Mouse (Mus musculus) forebrain, embryonic 10.5 days (tissue): ENCODE measurements around the gene Scamp3. TPM values are rescaled to one million over a fixed set of nuclear protein-coding genes. Genes with fewer than 3 reads are reported as not detected.
A peak's percentile ranks its signal among the peaks of the same experiment; 100 is the strongest.

Experiments
- DNase-seq: peaks from one replicate; pipeline ENCODE4 v3.0.0-alpha.2; 2017; ENCODE audit warnings: low spot score; ENCODE audit errors: extremely low spot score
- H3K27ac ChIP-seq: fragments of 300-500 bp; sonication (generic); 2 replicates; pipeline ENCODE4 v1.5.1; 2016; ENCODE audit warnings: mild to moderate bottlenecking
- H3K27me3 ChIP-seq: fragments of 300-500 bp; sonication (generic); 2 replicates; pipeline ENCODE4 v1.6.1; 2016; ENCODE audit warnings: mild to moderate bottlenecking; ENCODE audit not compliant: poor library complexity, severe bottlenecking
- H3K36me3 ChIP-seq: fragments of 300-500 bp; sonication (generic); replicated peaks from 2 replicates; pipeline ENCODE4 v1.6.1; 2016; ENCODE audit warnings: mild to moderate bottlenecking, moderate library complexity
- H3K4me1 ChIP-seq: fragments of 300-500 bp; sonication (generic); 2 replicates; pipeline ENCODE4 v1.6.1; 2016
- H3K4me3 ChIP-seq: fragments of 300-500 bp; sonication (generic); 2 replicates; pipeline ENCODE4 v1.5.1; 2016; ENCODE audit warnings: mild to moderate bottlenecking, moderate library complexity
- H3K9me3 ChIP-seq: fragments of 300-500 bp; sonication (generic); 2 replicates; pipeline ENCODE4 v1.6.1; 2016; ENCODE audit warnings: mild to moderate bottlenecking, moderate library complexity
- WGBS: fragments of 180-500 bp; shearing (Covaris S2); methylation state at CpG from one replicate; pipeline ENCODE4 v1.1.7; 2016; 5-methylcytosine and 5-hydroxymethylcytosine counted together
- polyA plus RNA-seq: library from polyadenylated mRNA; unstranded; fragments of >200 nt; fragmentation: Nextera tagmentation; extraction: Ambion mirVana; gene quantifications from 2 replicates; pipeline ENCODE4 v1.2.1, GENCODE M21; 2016

Scamp3 gene
- polyA plus RNA-seq, 1 experiment from 2014 or later = 100 TPM

- DNase-seq = peak; percentile 92
- H3K4me1 ChIP-seq = peaks cover 92% of the 10 kb centered on the region
- WGBS = 5% methylated on average over 4 of the region's 4 CpGs
- peaks cover 34% of the 10 kb centered on the region for H3K27me3 ChIP-seq
- H3K9me3 ChIP-seq = no peaks in the 10 kb centered on the region
- peak overlapping the region; percentile 99 for H3K27ac ChIP-seq
- H3K36me3 ChIP-seq = peaks cover 61% of the 10 kb centered on the region
- peak overlapping the region; percentile 91 for H3K4me3 ChIP-seq
These were observed 48.6 kb downstream of the Scamp3 start for GRCm38 (mm10) chr3:89225918-89226317.

- Histone ChIP-seq H3K36me3 (peaks cover 57% of the 10 kb centered on the region), H3K4me3 (peak overlapping the region; percentile 91), H3K4me1 (peaks cover 88% of the 10 kb centered on the region), H3K9me3 (no peaks in the 10 kb centered on the region), H3K27ac (peak overlapping the region; percentile 99), H3K27me3 (peaks cover 36% of the 10 kb centered on the region)
- no peak for DNase-seq
- 6% methylated on average over 11 of the region's 11 CpGs for WGBS
These were observed 49.1 kb downstream of the Scamp3 start for GRCm38 (mm10) chr3:89226361-89226760.

- H3K4me3 ChIP-seq = peak within 1 kb of the TSS; percentile 91
- peaks cover 87% of the 10 kb centered on the region for H3K4me1 ChIP-seq
These were observed 49.6 kb downstream of the Scamp3 start, which contains the start of gene Mtx1 for GRCm38 (mm10) chr3:89226900-89227299. Gene Mtx1 (minus strand): TSS chr3:89227088.

GRCm38 (mm10) chr3:89227307-89228179 is 50.3 kb downstream of the Scamp3 start:
- Histone ChIP-seq H3K27ac (peak overlapping the region; percentile 99), H3K4me3 (peak overlapping the region; percentile 91), H3K9me3 (no peaks in the 10 kb centered on the region), H3K27me3 (peaks cover 43% of the 10 kb centered on the region), H3K36me3 (peaks cover 48% of the 10 kb centered on the region), H3K4me1 (peaks cover 85% of the 10 kb centered on the region)
- DNase-seq = peak; percentile 98
- 1% methylated on average over 41 of the region's 41 CpGs for WGBS

More at GRCm38 (mm10) chr3:89226900-89227299, 49.6 kb downstream of the Scamp3 start, which contains the start of gene Mtx1:
- H3K9me3 ChIP-seq = no peaks in the 10 kb centered on the region
- peak within 1 kb of the TSS; percentile 99 for H3K27ac ChIP-seq
- peaks cover 41% of the 10 kb centered on the region for H3K27me3 ChIP-seq
- whole genome bisulfite sequencing = under 1% methylated on average over 21 of the region's 21 CpGs
- peaks cover 52% of the 10 kb centered on the region for H3K36me3 ChIP-seq
- DNase-seq = no peak

- H3K9me3 ChIP-seq = no peaks in the 10 kb centered on the region
- peaks cover 84% of the 10 kb centered on the region for H3K4me1 ChIP-seq
- DNase-seq = peak; percentile 90
- 1% methylated on average over 20 of the region's 20 CpGs for WGBS
- peak overlapping the region; percentile 91 for H3K4me3 ChIP-seq
- H3K27me3 ChIP-seq = peaks cover 43% of the 10 kb centered on the region
- H3K36me3 ChIP-seq = peaks cover 44% of the 10 kb centered on the region
- H3K27ac ChIP-seq = peak overlapping the region; percentile 99
These were observed 50.9 kb downstream of the Scamp3 start for GRCm38 (mm10) chr3:89228180-89228549.

- H3K4me3 ChIP-seq = peak within 1 kb of the TSS; percentile 91
- H3K9me3 ChIP-seq = no peaks in the 10 kb centered on the region
- no peak for DNase-seq
- 24% methylated on average over 10 of the region's 10 CpGs for WGBS
- peaks cover 43% of the 10 kb centered on the region for H3K27me3 ChIP-seq
- H3K27ac ChIP-seq = peak within 1 kb of the TSS; percentile 99
- H3K36me3 ChIP-seq = peaks cover 43% of the 10 kb centered on the region
- peaks cover 78% of the 10 kb centered on the region for H3K4me1 ChIP-seq
These were observed 51.6 kb downstream of the Scamp3 start, which contains the start of gene Muc1 for GRCm38 (mm10) chr3:89228836-89229235. Gene Muc1 (plus strand): TSS chr3:89229057.

GRCm38 (mm10) chr3:89229276-89229675 is 52.0 kb downstream of the Scamp3 start:
- Histone ChIP-seq H3K4me3 (0 out of 2 replicates have a peak overlapping the region, but pooled peaks have one; percentile 91), H3K36me3 (peaks cover 43% of the 10 kb centered on the region), H3K27me3 (peaks cover 43% of the 10 kb centered on the region), H3K4me1 (peaks cover 73% of the 10 kb centered on the region), H3K9me3 (no peaks in the 10 kb centered on the region), H3K27ac (peak overlapping the region; percentile 99; the same call in 1 of the 2 replicates)
- no peak for DNase-seq
- WGBS = 56% methylated on average over 4 of the region's 4 CpGs

GRCm38 (mm10) chr3:89230561-89230960 is 53.3 kb downstream of the Scamp3 start:
- peaks cover 60% of the 10 kb centered on the region for H3K4me1 ChIP-seq
- 92% methylated on average over 2 of the region's 2 CpGs for WGBS
- peak overlapping the region; percentile 46; the same call in 1 of the 2 replicates for H3K27ac ChIP-seq
- peaks cover 39% of the 10 kb centered on the region for H3K36me3 ChIP-seq
- no peaks in the 10 kb centered on the region for H3K9me3 ChIP-seq
- H3K4me3 ChIP-seq = no peak overlapping the region
- no peak for DNase-seq
- peaks cover 44% of the 10 kb centered on the region for H3K27me3 ChIP-seq

GRCm38 (mm10) chr3:89231345-89231744 is 54.1 kb downstream of the Scamp3 start:
- 76% methylated on average over 7 of the region's 7 CpGs for WGBS
- no peak for DNase-seq
- H3K4me1 ChIP-seq = peaks cover 53% of the 10 kb centered on the region

GRCm38 (mm10) chr3:89231772-89232275 is 54.6 kb downstream of the Scamp3 start:
- 76% methylated on average over 16 of the region's 16 CpGs for WGBS
- Histone ChIP-seq H3K4me3 (no peak overlapping the region), H3K27ac (no peak overlapping the region), H3K36me3 (peaks cover 47% of the 10 kb centered on the region), H3K9me3 (no peaks in the 10 kb centered on the region), H3K27me3 (peaks cover 34% of the 10 kb centered on the region), H3K4me1 (peaks cover 48% of the 10 kb centered on the region)
- DNase-seq = no peak

More at GRCm38 (mm10) chr3:89231345-89231744, 54.1 kb downstream of the Scamp3 start:
- peaks cover 42% of the 10 kb centered on the region for H3K36me3 ChIP-seq
- no peak overlapping the region for H3K4me3 ChIP-seq
- H3K27me3 ChIP-seq = peaks cover 36% of the 10 kb centered on the region
- H3K27ac ChIP-seq = no peak overlapping the region
- H3K9me3 ChIP-seq = no peaks in the 10 kb centered on the region
